ENCODE assay signal across 11 mouse cellular contexts in the genomic region with DNA sequence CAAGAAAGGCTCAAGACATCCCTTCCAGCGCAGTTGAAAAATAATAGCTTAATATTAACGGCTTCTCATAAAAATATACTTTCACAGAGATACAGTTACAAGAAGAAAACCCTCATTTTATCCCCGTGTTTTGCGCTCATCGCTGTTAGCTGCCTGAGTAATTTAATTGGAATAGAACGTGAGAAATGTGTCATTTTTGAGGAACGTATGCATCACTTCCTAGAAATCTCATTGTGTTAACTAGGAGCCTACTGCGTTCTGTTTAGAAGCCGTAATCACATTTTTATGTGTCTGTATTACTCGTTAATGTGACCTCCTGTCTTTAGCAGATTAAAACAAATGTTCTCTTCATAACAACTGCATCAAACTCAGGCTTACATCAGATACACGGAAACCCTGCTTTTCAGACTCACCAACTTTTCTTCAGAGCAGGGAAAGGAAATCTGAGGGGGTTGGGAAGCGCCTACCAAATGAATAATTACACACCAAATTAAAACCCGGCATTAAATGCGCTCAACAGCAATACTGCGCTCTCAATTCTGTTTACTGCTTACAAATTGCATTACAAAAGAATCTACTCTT. TPM values are rescaled to one million over a fixed set of nuclear protein-coding genes. Genes with fewer than 3 reads are reported as not detected.
DNase-seq lines count a peak whose midpoint lies in the region; ATAC-seq lines count a peak whose summit lies in the region.
"Had no signal": no experiment of that assay in that cellular context is flagged by ENCODE, and none has a peak within 500 bp of the region (broad histone marks: within the 10 kb centered on the region; RNA-seq: fewer than 3 reads in every experiment).

No protein-coding gene starts in this region.

- 2% methylated on average over 15 of the region's 15 CpGs for WGBS in kidney, embryonic 14.5 days
- WGBS in embryonic facial prominence, embryonic 13.5 days: 2% methylated on average over 15 of the region's 15 CpGs
- WGBS in hindbrain, embryonic 13.5 days: under 1% methylated on average over 15 of the region's 15 CpGs
- WGBS in midbrain, embryonic 14.5 days: 2% methylated on average over 15 of the region's 15 CpGs

- DNase-seq in kidney, postnatal 4 days: no peak
- DNase-seq in midbrain, embryonic 14.5 days: peak; percentile 35
- DNase-seq in adrenal gland, adult 8-10 months: no peak
- DNase-seq in frontal cortex, postnatal 10 days (ENCODE audit: low spot score in 2 of 2): no peak
- no peak for DNase-seq in right cerebral cortex, postnatal 14 days
- DNase-seq: right cerebral cortex, postnatal 25 days had no signal

- no peaks in the 10 kb centered on the region for H3K4me1 ChIP-seq in kidney, embryonic 14.5 days (ENCODE audit: control insufficient read depth, insufficient read depth, low read length)
- H3K4me1 ChIP-seq in embryonic facial prominence, embryonic 13.5 days: peaks cover 17% of the 10 kb centered on the region
- peaks cover 25% of the 10 kb centered on the region for H3K4me1 ChIP-seq in hindbrain, embryonic 13.5 days (replicated peaks)
- H3K4me1 ChIP-seq in midbrain, embryonic 14.5 days (ENCODE audit: control insufficient read depth, insufficient read depth, low read length): peaks cover 14% of the 10 kb centered on the region

- no peak overlapping the region for H3K9ac ChIP-seq in kidney, embryonic 14.5 days (ENCODE audit: low read depth, low read length)
- H3K9ac ChIP-seq in embryonic facial prominence, embryonic 13.5 days: no peak overlapping the region
- peak overlapping the region; percentile 73 for H3K9ac ChIP-seq in hindbrain, embryonic 13.5 days
- peak overlapping the region; percentile 46 for H3K9ac ChIP-seq in midbrain, embryonic 14.5 days (replicated peaks; ENCODE audit: low read length)

- H3K9me3 ChIP-seq in kidney, embryonic 14.5 days (ENCODE audit: control insufficient read depth, low read length): no peaks in the 10 kb centered on the region
- H3K9me3 ChIP-seq in embryonic facial prominence, embryonic 13.5 days: no peaks in the 10 kb centered on the region
- H3K9me3 ChIP-seq in hindbrain, embryonic 13.5 days: no peaks in the 10 kb centered on the region
- no peaks in the 10 kb centered on the region for H3K9me3 ChIP-seq in midbrain, embryonic 14.5 days (ENCODE audit: control insufficient read depth, low read length)

- peaks cover 68% of the 10 kb centered on the region for H3K27me3 ChIP-seq in kidney, embryonic 14.5 days (ENCODE audit: control insufficient read depth, insufficient read depth, low read length)
- H3K27me3 ChIP-seq in embryonic facial prominence, embryonic 13.5 days: peaks cover 98% of the 10 kb centered on the region
- H3K27me3 ChIP-seq in hindbrain, embryonic 13.5 days: peaks cover 77% of the 10 kb centered on the region
- H3K27me3 ChIP-seq in midbrain, embryonic 14.5 days (ENCODE audit: control insufficient read depth, insufficient read depth, low read length): peaks cover 62% of the 10 kb centered on the region

- no peak overlapping the region for H3K27ac ChIP-seq in kidney, embryonic 14.5 days (ENCODE audit: low read depth, low read length)
- no peak overlapping the region for H3K27ac ChIP-seq in embryonic facial prominence, embryonic 13.5 days
- H3K27ac ChIP-seq in hindbrain, embryonic 13.5 days: peak overlapping the region; percentile 90
- H3K27ac ChIP-seq in midbrain, embryonic 14.5 days (replicated peaks; ENCODE audit: low read depth, low read length): no peak overlapping the region
- H3K27ac ChIP-seq: layer of hippocampus, adult 2 months had no signal

- H3K4me2 ChIP-seq in kidney, embryonic 14.5 days (replicated peaks; ENCODE audit: low read depth, low read length): peak overlapping the region; percentile 32; the same call in 1 of the 2 replicates
- H3K4me2 ChIP-seq in embryonic facial prominence, embryonic 13.5 days: peak overlapping the region; percentile 59
- peak overlapping the region; percentile 73 for H3K4me2 ChIP-seq in hindbrain, embryonic 13.5 days
- H3K4me2 ChIP-seq in midbrain, embryonic 14.5 days (ENCODE audit: low read length): peak overlapping the region; percentile 64

- H3K4me3 ChIP-seq in kidney, embryonic 14.5 days (ENCODE audit: low read length): peak overlapping the region; percentile 18
- peak overlapping the region; percentile 33 for H3K4me3 ChIP-seq in embryonic facial prominence, embryonic 13.5 days
- peak overlapping the region; percentile 40 for H3K4me3 ChIP-seq in hindbrain, embryonic 13.5 days
- H3K4me3 ChIP-seq in midbrain, embryonic 14.5 days (replicated peaks; ENCODE audit: low read depth, low read length): peak overlapping the region; percentile 30
- H3K4me3 ChIP-seq: layer of hippocampus, adult 2 months had no signal

- H3K36me3 ChIP-seq in kidney, embryonic 14.5 days (ENCODE audit: control insufficient read depth, insufficient read depth, low read length): no peaks in the 10 kb centered on the region
- no peaks in the 10 kb centered on the region for H3K36me3 ChIP-seq in embryonic facial prominence, embryonic 13.5 days
- H3K36me3 ChIP-seq in hindbrain, embryonic 13.5 days: no peaks in the 10 kb centered on the region
- no peaks in the 10 kb centered on the region for H3K36me3 ChIP-seq in midbrain, embryonic 14.5 days (ENCODE audit: control insufficient read depth, insufficient read depth, low read length)

- ATAC-seq in kidney, embryonic 14.5 days (ENCODE audit: low FRiP score, low TSS enrichment): no peak
- no peak for ATAC-seq in embryonic facial prominence, embryonic 13.5 days (ENCODE audit: insufficient number of reproducible peaks, insufficient read depth, low FRiP score, low TSS enrichment, low read depth)
- ATAC-seq in hindbrain, embryonic 13.5 days (ENCODE audit: low FRiP score): no peak
- ATAC-seq in midbrain, embryonic 14.5 days (ENCODE audit: low FRiP score, low TSS enrichment): no peak

RNA-seq across cellular contexts. Expression of gene Gbx2, which starts 11.5 kb away (rescaled TPM):
- polyA plus RNA-seq in kidney, embryonic 14.5 days (2014; fragmentation: Nextera tagmentation; extraction: Ambion mirVana): 0.10 and 0.18 TPM in 2 replicates
- 0.19 and 0.98 TPM in 2 replicates for polyA plus RNA-seq in embryonic facial prominence, embryonic 13.5 days (2015; fragmentation: Nextera tagmentation; extraction: Ambion mirVana)
- 54.7 TPM in 2 replicates for polyA plus RNA-seq in hindbrain, embryonic 13.5 days (2015; fragmentation: Nextera tagmentation; extraction: Ambion mirVana)
- 11.6 and 12.1 TPM in 2 replicates for polyA plus RNA-seq in midbrain, embryonic 14.5 days (2014; fragmentation: Nextera tagmentation; extraction: Ambion mirVana)
- not detected for total RNA-seq in adrenal gland, adult 8-10 months (2022)
- total RNA-seq: adrenal gland, postnatal 25 days had no signal

Comparison
In these comparisons a context has a peak if more than half of its experiments do, and no peak if none do; other contexts are left out.
1. H3K9ac ChIP-seq: peak in hindbrain, embryonic 13.5 days (single experiment) and midbrain, embryonic 14.5 days (single experiment); none in kidney, embryonic 14.5 days (single experiment) and embryonic facial prominence, embryonic 13.5 days (single experiment).
2. Peak in every context shown above with its lines, with median percentiles within 50 percentile points of each other: H3K4me2 ChIP-seq and H3K4me3 ChIP-seq.